Mouse (Mus musculus): ENCODE measurements around the gene Med6.

Gene Med6

GRCm38 (mm10) chr12:81594902-81595671 is at the start of gene Med6:
TSS of gene Med6 (minus strand) at chr12:81595008.
- peak; percentile 95 to 97 for DNase-seq

- no peak for DNase-seq
Measured at GRCm38 (mm10) chr12:81642361-81643082, 47.7 kb upstream of the Med6 start.

GRCm38 (mm10) chr12:81640656-81641055 is 45.8 kb upstream of the Med6 start:
- DNase-seq, result no peak

- DNase-seq, result no peak
Measured at GRCm38 (mm10) chr12:81633246-81633645, 38.4 kb upstream of the Med6 start.

- peak; percentile 31 to 51 for DNase-seq
Measured at GRCm38 (mm10) chr12:81631661-81632401, 37.0 kb upstream of the Med6 start.

- peak; percentile 60 to 64 for DNase-seq
Measured at GRCm38 (mm10) chr12:81630915-81631660, 36.3 kb upstream of the Med6 start, which contains the start of gene Ttc9. TSS of gene Ttc9 (plus strand) at chr12:81631249.

- peak; percentile 64 to 76 for DNase-seq
Measured at GRCm38 (mm10) chr12:81630520-81630914, 35.7 kb upstream of the Med6 start.

GRCm38 (mm10) chr12:81628091-81628490 is 33.3 kb upstream of the Med6 start:
- DNase-seq, result no peak

- peak; percentile 6 to 69 for DNase-seq
Measured at GRCm38 (mm10) chr12:81627426-81627825, 32.6 kb upstream of the Med6 start.

GRCm38 (mm10) chr12:81626226-81626861 is 31.5 kb upstream of the Med6 start:
- no peak for DNase-seq

- no peak for DNase-seq
Measured at GRCm38 (mm10) chr12:81623377-81623776, 28.6 kb upstream of the Med6 start.

- DNase-seq, result peak; percentile 65 to 74
Measured at GRCm38 (mm10) chr12:81619302-81619701, 24.5 kb upstream of the Med6 start.

GRCm38 (mm10) chr12:81616980-81617379 is 22.2 kb upstream of the Med6 start:
- no peak for DNase-seq

GRCm38 (mm10) chr12:81615807-81616206 is 21.0 kb upstream of the Med6 start:
- DNase-seq, result no peak

- DNase-seq, result no peak
Measured at GRCm38 (mm10) chr12:81609445-81609844, 14.6 kb upstream of the Med6 start.

GRCm38 (mm10) chr12:81604995-81605784 is 10.4 kb upstream of the Med6 start:
- DNase-seq, result no peak

GRCm38 (mm10) chr12:81596547-81597262 is 1.9 kb upstream of the Med6 start:
- no peak for DNase-seq

- no peak for DNase-seq
Measured at GRCm38 (mm10) chr12:81568374-81568773, 26.4 kb downstream of the Med6 start, which contains the start of gene Adam21. TSS of gene Adam21 (minus strand) at chr12:81568474.

- DNase-seq, result no peak
Measured at GRCm38 (mm10) chr12:81567931-81568330, 26.9 kb downstream of the Med6 start.

GRCm38 (mm10) chr12:81564173-81564572 is 30.6 kb downstream of the Med6 start:
- no peak for DNase-seq

All from lung, adult 18-20 months (tissue).